Mouse (Mus musculus): ENCODE results near the gene Polrmt. TPM values are rescaled to one million over a fixed set of nuclear protein-coding genes. Genes with fewer than 3 reads are reported as not detected.

Gene Polrmt
- total RNA-seq, 1 experiment, result 109 TPM

DNA sequence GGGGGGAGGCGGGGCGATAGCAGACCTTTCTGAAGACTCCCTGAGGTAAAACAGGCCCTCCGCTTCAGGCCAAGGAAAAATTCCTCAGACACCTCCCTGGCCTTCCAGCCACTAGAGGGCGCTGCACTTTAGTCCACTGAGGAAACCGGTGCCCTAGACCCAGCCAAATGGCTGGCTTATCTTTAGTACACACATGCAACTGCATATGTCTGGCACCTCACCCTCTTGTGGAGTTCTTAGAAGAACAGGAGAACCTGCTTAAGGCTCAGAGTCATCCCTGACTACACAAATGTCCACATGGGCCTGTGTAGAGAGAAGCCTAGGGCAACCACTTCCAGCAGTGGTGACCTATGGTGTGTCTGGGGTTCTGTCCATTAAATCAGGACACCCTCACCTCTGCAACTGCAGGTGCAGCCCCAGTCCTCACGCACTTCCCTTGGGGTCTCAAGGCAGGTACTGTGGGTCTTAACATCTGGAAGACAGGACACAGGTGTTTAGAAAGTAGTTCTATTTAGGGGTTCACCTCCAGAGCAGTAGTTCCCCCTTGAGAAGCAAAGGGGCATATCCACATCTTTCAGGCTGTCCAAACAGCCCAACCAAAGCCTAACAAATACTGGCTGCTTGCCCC lies 33.8 kb downstream of the Polrmt start:
- TF ChIP-seq ZC3H11A (IDR thresholded peaks at IDR 0.05; ENCODE audit: borderline replicate concordance, low read depth, low read length) (no peak), MAFK (IDR thresholded peaks at IDR 0.05; ENCODE audit: insufficient read depth, low read depth, low read length) (no peak), ZNF384 (IDR thresholded peaks at IDR 0.05; ENCODE audit: low read depth, low read length) (no peak), CHD2 (IDR thresholded peaks at IDR 0.05; ENCODE audit: low read depth, low read length) (no peak), HCFC1 (IDR thresholded peaks at IDR 0.05; ENCODE audit: borderline replicate concordance, insufficient read depth, low read length) (no peak)
- peaks cover under 1 to 8% of the 10 kb centered on the region in 2 experiments; a peak in 2 of 4 replicates for H3K4me1 ChIP-seq (ENCODE audit: control insufficient read depth in 2 of 2, insufficient read depth in 2 of 2, low read length in 2 of 2, poor library complexity in 1 of 2)
- no peak overlapping the region for H3K4me3 ChIP-seq (ENCODE audit: insufficient read depth in 1 of 2, low read depth in 1 of 2, low read length in 2 of 2, poor library complexity in 1 of 2, severe bottlenecking in 1 of 2)
- no peak overlapping the region for H3K27ac ChIP-seq (ENCODE audit: insufficient read depth, low read depth, low read length, poor library complexity, severe bottlenecking)
- H3K36me3 ChIP-seq (ENCODE audit: control insufficient read depth, insufficient read depth, low read length, poor library complexity, severe bottlenecking), result peaks cover 37% of the 10 kb centered on the region
- H3K9me3 ChIP-seq (ENCODE audit: control insufficient read depth, insufficient read depth, low read depth, low read length), result no peaks in the 10 kb centered on the region
- peak; percentile 89 for DNase-seq (ENCODE audit: low read depth, low spot score)
- H3K9ac ChIP-seq (ENCODE audit: insufficient read depth, low read depth, low read length, poor library complexity, severe bottlenecking), result no peak overlapping the region
- in situ Hi-C loops (cut with MboI; ENCODE audit: low sequenced_read_pairs in 2 of 2, unreplicated experiment in 2 of 2), result no loop called here

DNA sequence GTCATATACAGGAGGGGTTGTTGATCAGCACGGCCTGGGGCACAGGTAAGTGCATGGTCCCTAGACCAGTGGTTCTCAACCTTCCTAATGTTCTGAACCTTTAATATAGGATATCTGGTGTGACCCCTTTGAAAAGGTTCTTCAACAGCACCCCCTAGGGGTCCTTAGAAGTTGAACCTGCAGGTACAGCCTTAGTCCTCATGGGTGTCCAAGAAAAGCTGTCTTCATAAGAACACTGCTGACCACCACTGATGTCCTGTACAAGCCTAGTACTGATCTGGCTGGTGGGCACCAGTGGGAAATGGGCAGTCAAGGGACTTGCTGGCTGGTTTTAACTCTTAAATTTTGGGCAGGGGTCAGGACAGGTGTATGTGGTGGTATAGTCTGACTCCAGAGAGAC lies 34.4 kb downstream of the Polrmt start:
- Histone ChIP-seq H3K4me1 (ENCODE audit: control insufficient read depth in 2 of 2, insufficient read depth in 2 of 2, low read length in 2 of 2, poor library complexity in 1 of 2) (peaks cover 4 to 13% of the 10 kb centered on the region in 2 experiments; a peak in 3 of 4 replicates), H3K4me3 (ENCODE audit: insufficient read depth in 1 of 2, low read depth in 1 of 2, low read length in 2 of 2, poor library complexity in 1 of 2, severe bottlenecking in 1 of 2) (no peak overlapping the region), H3K9me3 (ENCODE audit: control insufficient read depth, insufficient read depth, low read depth, low read length) (no peaks in the 10 kb centered on the region), H3K36me3 (ENCODE audit: control insufficient read depth, insufficient read depth, low read length, poor library complexity, severe bottlenecking) (peaks cover 40% of the 10 kb centered on the region), H3K27ac (ENCODE audit: insufficient read depth, low read depth, low read length, poor library complexity, severe bottlenecking) (no peak overlapping the region), H3K9ac (ENCODE audit: insufficient read depth, low read depth, low read length, poor library complexity, severe bottlenecking) (no peak overlapping the region)
- no peak for TF ChIP-seq MAFK (IDR thresholded peaks at IDR 0.05; ENCODE audit: insufficient read depth, low read depth, low read length)
- TF ChIP-seq ZC3H11A (IDR thresholded peaks at IDR 0.05; ENCODE audit: borderline replicate concordance, low read depth, low read length), result no peak
- TF ChIP-seq CHD2 (IDR thresholded peaks at IDR 0.05; ENCODE audit: low read depth, low read length), result no peak
- TF ChIP-seq HCFC1 (IDR thresholded peaks at IDR 0.05; ENCODE audit: borderline replicate concordance, insufficient read depth, low read length), result no peak
- TF ChIP-seq ZNF384 (IDR thresholded peaks at IDR 0.05; ENCODE audit: low read depth, low read length), result no peak
- DNase-seq (ENCODE audit: low read depth, low spot score), result no peak
- in situ Hi-C loops (cut with MboI; ENCODE audit: low sequenced_read_pairs in 2 of 2, unreplicated experiment in 2 of 2), result no loop called here

DNA sequence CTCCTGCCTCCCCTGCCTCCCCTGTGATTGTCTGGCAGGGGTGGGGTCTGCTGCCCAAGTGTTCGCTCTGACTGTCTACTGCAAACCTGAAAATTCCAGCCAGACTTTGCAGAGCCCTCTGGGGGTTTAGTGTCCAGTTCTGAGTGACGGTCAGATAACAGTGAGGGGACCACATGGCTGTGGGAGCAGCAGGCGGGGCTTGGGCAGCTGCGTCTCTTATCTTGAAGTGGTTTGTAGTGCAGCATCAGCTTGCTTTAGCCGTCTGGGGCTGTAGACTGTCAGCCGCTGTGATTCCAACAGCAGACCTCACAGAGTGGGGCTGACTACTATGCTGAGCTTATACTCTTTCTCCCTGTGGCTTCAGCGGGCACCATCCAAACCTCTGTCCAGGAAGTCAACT lies 37.1 kb downstream of the Polrmt start:
- no peak overlapping the region; a peak in 1 of 4 replicates for H3K4me3 ChIP-seq (ENCODE audit: insufficient read depth in 1 of 2, low read depth in 1 of 2, low read length in 2 of 2, poor library complexity in 1 of 2, severe bottlenecking in 1 of 2)
- peaks cover 45% of the 10 kb centered on the region for H3K36me3 ChIP-seq (ENCODE audit: control insufficient read depth, insufficient read depth, low read length, poor library complexity, severe bottlenecking)
- no peak for TF ChIP-seq MAFK (IDR thresholded peaks at IDR 0.05; ENCODE audit: insufficient read depth, low read depth, low read length)
- TF ChIP-seq ZC3H11A (IDR thresholded peaks at IDR 0.05; ENCODE audit: borderline replicate concordance, low read depth, low read length), result no peak
- TF ChIP-seq CHD2 (IDR thresholded peaks at IDR 0.05; ENCODE audit: low read depth, low read length), result no peak
- no peak for TF ChIP-seq ZNF384 (IDR thresholded peaks at IDR 0.05; ENCODE audit: low read depth, low read length)
- no peak for TF ChIP-seq HCFC1 (IDR thresholded peaks at IDR 0.05; ENCODE audit: borderline replicate concordance, insufficient read depth, low read length)

DNA sequence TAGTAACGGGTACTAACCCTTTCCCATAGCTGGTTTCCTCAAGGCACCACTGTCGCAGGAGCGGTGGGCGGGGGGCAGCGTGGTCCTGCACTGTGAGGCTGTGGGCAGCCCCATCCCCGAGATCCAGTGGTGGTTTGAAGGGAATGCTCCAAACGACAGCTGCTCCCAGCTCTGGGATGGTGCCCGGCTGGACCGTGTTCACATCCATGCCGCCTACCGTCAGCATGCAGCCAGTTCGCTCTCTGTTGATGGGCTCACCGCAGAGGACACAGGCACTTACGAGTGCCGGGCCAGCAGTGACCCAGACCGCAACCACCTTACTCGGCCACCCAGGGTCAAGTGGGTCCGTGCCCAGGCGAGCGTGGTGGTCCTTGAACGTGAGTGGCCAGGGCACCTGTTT lies 37.7 kb downstream of the Polrmt start:
- Histone ChIP-seq H3K9me3 (ENCODE audit: control insufficient read depth, insufficient read depth, low read depth, low read length) (no peaks in the 10 kb centered on the region), H3K9ac (ENCODE audit: insufficient read depth, low read depth, low read length, poor library complexity, severe bottlenecking) (peak overlapping the region; percentile 16; the same call in 1 of the 2 replicates), H3K27ac (ENCODE audit: insufficient read depth, low read depth, low read length, poor library complexity, severe bottlenecking) (no peak overlapping the region), H3K4me3 (ENCODE audit: insufficient read depth in 1 of 2, low read depth in 1 of 2, low read length in 2 of 2, poor library complexity in 1 of 2, severe bottlenecking in 1 of 2) (peak overlapping the region in 1 of 2 experiments; percentile 24; a peak in 2 of 4 replicates), H3K36me3 (ENCODE audit: control insufficient read depth, insufficient read depth, low read length, poor library complexity, severe bottlenecking) (peaks cover 45% of the 10 kb centered on the region), H3K4me1 (ENCODE audit: control insufficient read depth in 2 of 2, insufficient read depth in 2 of 2, low read length in 2 of 2, poor library complexity in 1 of 2) (peaks cover 9 to 22% of the 10 kb centered on the region in 2 experiments; a peak in 3 of 4 replicates)
- in situ Hi-C loops (cut with MboI; ENCODE audit: low sequenced_read_pairs in 2 of 2, unreplicated experiment in 2 of 2), result no loop called here
- DNase-seq (ENCODE audit: low read depth, low spot score), result no peak
- TF ChIP-seq ZC3H11A (IDR thresholded peaks at IDR 0.05; ENCODE audit: borderline replicate concordance, low read depth, low read length) (no peak), ZNF384 (IDR thresholded peaks at IDR 0.05; ENCODE audit: low read depth, low read length) (no peak), MAFK (IDR thresholded peaks at IDR 0.05; ENCODE audit: insufficient read depth, low read depth, low read length) (no peak), CHD2 (IDR thresholded peaks at IDR 0.05; ENCODE audit: low read depth, low read length) (no peak), HCFC1 (IDR thresholded peaks at IDR 0.05; ENCODE audit: borderline replicate concordance, insufficient read depth, low read length) (no peak)

More for the DNA sequence above, 37.1 kb downstream of the Polrmt start:
- Histone ChIP-seq H3K27ac (ENCODE audit: insufficient read depth, low read depth, low read length, poor library complexity, severe bottlenecking) (no peak overlapping the region), H3K9me3 (ENCODE audit: control insufficient read depth, insufficient read depth, low read depth, low read length) (no peaks in the 10 kb centered on the region), H3K9ac (ENCODE audit: insufficient read depth, low read depth, low read length, poor library complexity, severe bottlenecking) (no peak overlapping the region), H3K4me1 (ENCODE audit: control insufficient read depth in 2 of 2, insufficient read depth in 2 of 2, low read length in 2 of 2, poor library complexity in 1 of 2) (peaks cover 9 to 22% of the 10 kb centered on the region in 2 experiments; a peak in 3 of 4 replicates)
- in situ Hi-C loops (cut with MboI; ENCODE audit: low sequenced_read_pairs in 2 of 2, unreplicated experiment in 2 of 2), result no loop called here
- no peak for DNase-seq (ENCODE audit: low read depth, low spot score)
